Mouse (Mus musculus) kidney, embryonic 14.5 days (tissue): ENCODE data around the gene Myl12a. TPM values are rescaled to one million over a fixed set of nuclear protein-coding genes. Genes with fewer than 3 reads are reported as not detected.

Source experiments
- ATAC-seq: fragments of 200-750 bp; cut with Nextera tagmentation; 2 replicates; pipeline ENCODE4 v1.8.0; 2017; ENCODE audit warnings: moderate number of reproducible peaks, mild to moderate bottlenecking, moderate TSS enrichment, moderate library complexity; ENCODE audit not compliant: low FRiP score, low TSS enrichment
- H3K27ac ChIP-seq: fragments of 300-500 bp; sonication (generic); 2 replicates; pipeline ENCODE4 v1.5.1; 2014; ENCODE audit warnings: low read depth, mild to moderate bottlenecking, low read length, moderate library complexity, mixed read lengths
- H3K27me3 ChIP-seq: fragments of 300-500 bp; sonication (generic); 2 replicates; pipeline ENCODE4 v1.6.1; 2014; ENCODE audit warnings: mild to moderate bottlenecking, low read length; ENCODE audit not compliant: control insufficient read depth, insufficient read depth
- H3K36me3 ChIP-seq: fragments of 300-500 bp; sonication (generic); 2 replicates; pipeline ENCODE4 v1.6.1; 2014; ENCODE audit warnings: low read length, mixed read lengths; ENCODE audit not compliant: control insufficient read depth, insufficient read depth
- H3K4me1 ChIP-seq: fragments of 300-500 bp; sonication (generic); 2 replicates; pipeline ENCODE4 v1.6.1; 2014; ENCODE audit warnings: low read length, mixed read lengths; ENCODE audit not compliant: control insufficient read depth, insufficient read depth
- H3K4me2 ChIP-seq: fragments of 300-500 bp; sonication (generic); replicated peaks from 2 replicates; pipeline ENCODE4 v1.6.1; 2014; ENCODE audit warnings: low read depth, mild to moderate bottlenecking, low read length
- H3K4me3 ChIP-seq: fragments of 300-500 bp; sonication (generic); 2 replicates; pipeline ENCODE4 v1.5.1; 2014; ENCODE audit warnings: mild to moderate bottlenecking, low read length
- H3K9ac ChIP-seq: fragments of 300-500 bp; sonication (generic); 2 replicates; pipeline ENCODE4 v1.6.1; 2014; ENCODE audit warnings: low read depth, mild to moderate bottlenecking, low read length, moderate library complexity
- H3K9me3 ChIP-seq: fragments of 300-500 bp; sonication (generic); 2 replicates; pipeline ENCODE4 v1.6.1; 2016; ENCODE audit warnings: low read length; ENCODE audit not compliant: control insufficient read depth
- WGBS: fragments of 180-500 bp; shearing (Covaris S2); extraction: QIAGEN DNeasy Blood & Tissue Kit; methylation state at CpG from one replicate; pipeline ENCODE4 v1.1.7; 2014; 5-methylcytosine and 5-hydroxymethylcytosine counted together
- polyA plus RNA-seq: library from polyadenylated mRNA; unstranded; fragments of >200 nt; fragmentation: Nextera tagmentation; extraction: Ambion mirVana; gene quantifications from 2 replicates; pipeline ENCODE4 v1.2.1, GENCODE M21; 2014

The Myl12a gene
- polyA plus RNA-seq, 1 experiment from 2014 or later = 648 TPM

DNA sequence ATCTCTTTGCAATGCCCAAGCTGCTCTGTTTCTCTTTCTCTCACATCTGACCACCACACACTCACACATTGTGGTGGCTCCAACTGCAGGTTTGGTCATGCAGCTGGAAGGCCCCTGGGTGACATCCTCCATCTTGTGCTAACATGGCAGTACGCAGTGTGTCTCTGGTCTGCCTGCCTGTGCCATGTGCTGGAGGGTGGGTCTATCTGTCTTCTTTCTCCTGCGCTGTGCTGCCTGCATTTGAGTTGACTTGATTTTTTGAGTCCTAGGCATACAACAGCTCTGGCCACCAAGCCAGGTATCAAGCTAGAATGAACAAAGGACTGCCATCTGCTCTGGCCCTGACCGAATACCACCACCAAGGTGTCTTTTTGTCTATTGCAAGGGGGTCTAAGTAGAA lies 15.5 kb upstream of the Myl12a start:
- Histone ChIP-seq H3K27me3 (no peaks in the 10 kb centered on the region), H3K27ac (no peak overlapping the region), H3K4me1 (peaks cover 15% of the 10 kb centered on the region), H3K9ac (no peak overlapping the region), H3K9me3 (no peaks in the 10 kb centered on the region), H3K36me3 (no peaks in the 10 kb centered on the region), H3K4me3 (no peak overlapping the region), H3K4me2 (no peak overlapping the region)
- 97% methylated on average over 3 of the region's 3 CpGs for WGBS
- no peak for ATAC-seq

DNA sequence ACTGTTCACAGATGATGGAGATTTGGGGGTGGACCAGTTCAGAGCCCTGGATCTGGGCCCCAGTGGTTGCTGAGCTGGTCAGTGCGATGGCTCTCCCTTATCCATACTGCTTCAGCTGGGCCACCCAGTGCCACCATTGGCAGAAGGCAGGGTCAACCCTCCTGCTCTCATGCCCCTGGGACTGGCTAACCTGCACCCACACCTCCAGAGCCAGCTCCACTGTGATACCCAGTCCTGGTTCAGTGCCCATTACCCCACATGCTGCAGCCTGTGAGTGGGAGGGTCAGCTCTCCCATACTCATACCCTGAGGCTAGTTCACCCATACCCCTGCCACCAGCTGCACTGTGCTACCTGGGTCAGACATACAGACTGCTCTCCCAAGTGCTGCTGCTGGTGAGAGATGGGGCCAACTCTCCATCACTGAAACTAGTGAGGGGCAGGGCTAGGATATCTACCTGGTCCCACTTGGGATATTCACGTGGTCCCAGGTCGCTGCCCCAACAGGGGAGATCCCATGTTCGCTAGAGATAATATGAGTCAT lies 14.8 kb upstream of the Myl12a start:
- ATAC-seq = no peak
- H3K36me3 ChIP-seq = no peaks in the 10 kb centered on the region
- H3K4me2 ChIP-seq = no peak overlapping the region
- H3K4me1 ChIP-seq = peaks cover 15% of the 10 kb centered on the region
- H3K9ac ChIP-seq = no peak overlapping the region
- 88% methylated on average over 4 of the region's 4 CpGs for WGBS
- H3K27ac ChIP-seq = no peak overlapping the region
- H3K4me3 ChIP-seq = no peak overlapping the region
- H3K27me3 ChIP-seq = no peaks in the 10 kb centered on the region
- H3K9me3 ChIP-seq = no peaks in the 10 kb centered on the region

- no peaks in the 10 kb centered on the region for H3K27me3 ChIP-seq
- H3K36me3 ChIP-seq = no peaks in the 10 kb centered on the region
- no peaks in the 10 kb centered on the region for H3K9me3 ChIP-seq
- H3K4me2 ChIP-seq = no peak overlapping the region
- 53% methylated on average over 5 of the region's 5 CpGs for WGBS
- no peak overlapping the region for H3K9ac ChIP-seq
- no peak for ATAC-seq
- peak overlapping the region; percentile 26; the same call in 1 of the 2 replicates for H3K27ac ChIP-seq
- H3K4me3 ChIP-seq = no peak overlapping the region
- peaks cover 12% of the 10 kb centered on the region for H3K4me1 ChIP-seq
Observed at GRCm38 (mm10) chr17:71014911-71015310, 12.2 kb upstream of the Myl12a start.

GRCm38 (mm10) chr17:71013105-71013504 lies 10.4 kb upstream of the Myl12a start:
- no peak for ATAC-seq
- H3K27ac ChIP-seq = no peak overlapping the region
- H3K4me1 ChIP-seq = peaks cover 4% of the 10 kb centered on the region; the same call in 1 of the 2 replicates
- H3K4me2 ChIP-seq = no peak overlapping the region
- no peak overlapping the region for H3K4me3 ChIP-seq
- H3K27me3 ChIP-seq = no peaks in the 10 kb centered on the region
- H3K36me3 ChIP-seq = no peaks in the 10 kb centered on the region
- 85% methylated on average over 6 of the region's 6 CpGs for WGBS
- no peaks in the 10 kb centered on the region for H3K9me3 ChIP-seq
- H3K9ac ChIP-seq = no peak overlapping the region

GRCm38 (mm10) chr17:71011931-71012662 lies 9.4 kb upstream of the Myl12a start:
- no peaks in the 10 kb centered on the region for H3K36me3 ChIP-seq
- H3K4me2 ChIP-seq = no peak overlapping the region
- peaks cover 4% of the 10 kb centered on the region; the same call in 1 of the 2 replicates for H3K4me1 ChIP-seq
- H3K4me3 ChIP-seq = no peak overlapping the region
- ATAC-seq = no peak
- H3K9me3 ChIP-seq = no peaks in the 10 kb centered on the region
- 86% methylated on average over 9 of the region's 9 CpGs for WGBS
- no peak overlapping the region for H3K27ac ChIP-seq
- no peak overlapping the region for H3K9ac ChIP-seq
- H3K27me3 ChIP-seq = no peaks in the 10 kb centered on the region

DNA sequence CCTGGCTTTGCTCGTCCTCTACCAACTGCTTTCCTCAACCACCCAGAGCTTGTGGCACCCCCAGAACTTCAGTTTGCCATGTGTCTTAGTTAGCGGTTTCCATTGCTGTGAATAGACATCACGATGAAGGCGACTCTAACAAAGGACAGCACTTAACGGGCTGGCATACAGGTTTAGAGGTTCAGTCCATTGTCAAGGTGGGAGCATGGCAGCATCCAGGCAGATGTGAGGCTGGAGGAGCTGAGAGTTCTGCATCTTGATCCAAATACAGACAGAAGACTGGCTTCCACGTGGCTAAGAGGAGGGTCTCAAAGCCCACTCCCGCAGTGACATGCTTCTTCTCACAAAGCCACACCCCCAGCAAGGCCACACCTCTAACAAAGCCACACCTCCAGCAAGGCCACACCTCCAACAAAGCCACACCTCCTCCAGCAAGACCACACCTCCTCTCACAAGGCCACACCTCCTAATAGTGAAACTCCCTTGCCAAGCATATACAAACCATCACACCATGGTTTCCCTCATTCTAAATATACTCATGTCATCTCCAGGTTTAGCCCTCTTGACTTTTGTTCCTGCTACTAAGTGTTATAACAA lies 8.1 kb upstream of the Myl12a start:
- Histone ChIP-seq H3K9me3 (no peaks in the 10 kb centered on the region), H3K9ac (no peak overlapping the region), H3K27ac (no peak overlapping the region), H3K27me3 (no peaks in the 10 kb centered on the region), H3K4me3 (no peak overlapping the region), H3K4me1 (peaks cover 4% of the 10 kb centered on the region; the same call in 1 of the 2 replicates), H3K4me2 (no peak overlapping the region), H3K36me3 (no peaks in the 10 kb centered on the region)
- WGBS = 64% methylated on average over 7 of the region's 7 CpGs
- no peak for ATAC-seq

DNA sequence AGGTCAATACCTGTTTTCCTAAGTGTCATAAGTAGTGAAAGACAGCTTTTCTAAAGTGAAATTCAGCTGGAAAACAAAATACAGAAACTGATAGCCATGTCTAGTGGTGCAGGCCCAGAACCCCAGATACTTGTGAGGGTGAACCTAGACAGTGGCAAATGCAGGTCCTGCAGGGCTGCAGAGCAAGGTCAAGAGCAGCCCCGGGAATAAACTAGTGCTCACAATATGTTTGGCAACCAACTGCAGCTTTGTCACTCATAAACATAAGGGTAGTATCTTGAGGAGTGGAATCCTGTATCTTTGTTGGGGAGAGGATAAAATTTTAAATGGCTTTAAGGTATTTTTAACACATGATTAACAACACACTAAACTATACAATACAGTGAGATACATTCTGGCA lies 7.1 kb upstream of the Myl12a start:
- Histone ChIP-seq H3K27me3 (no peaks in the 10 kb centered on the region), H3K4me3 (no peak overlapping the region), H3K9me3 (no peaks in the 10 kb centered on the region), H3K9ac (no peak overlapping the region), H3K4me2 (no peak overlapping the region), H3K36me3 (no peaks in the 10 kb centered on the region), H3K27ac (no peak overlapping the region), H3K4me1 (no peaks in the 10 kb centered on the region; the same call in 1 of the 2 replicates)
- WGBS = 79% methylated on average over 1 of the region's 1 CpGs
- ATAC-seq = no peak

GRCm38 (mm10) chr17:71008676-71009075 lies 6.0 kb upstream of the Myl12a start:
- Histone ChIP-seq H3K27ac (no peak overlapping the region), H3K9ac (no peak overlapping the region), H3K27me3 (no peaks in the 10 kb centered on the region), H3K4me2 (no peak overlapping the region), H3K4me1 (no peaks in the 10 kb centered on the region), H3K36me3 (no peaks in the 10 kb centered on the region), H3K4me3 (no peak overlapping the region), H3K9me3 (no peaks in the 10 kb centered on the region)
- ATAC-seq = no peak
- 73% methylated on average over 3 of the region's 3 CpGs for WGBS

- 89% methylated on average over 5 of the region's 5 CpGs for WGBS
Observed at GRCm38 (mm10) chr17:71006976-71007375, 4.3 kb upstream of the Myl12a start.

More at GRCm38 (mm10) chr17:71006976-71007375, 4.3 kb upstream of the Myl12a start:
- no peaks in the 10 kb centered on the region for H3K27me3 ChIP-seq
- ATAC-seq = no peak
- H3K36me3 ChIP-seq = no peaks in the 10 kb centered on the region
- H3K4me2 ChIP-seq = no peak overlapping the region
- H3K4me3 ChIP-seq = no peak overlapping the region
- no peak overlapping the region for H3K27ac ChIP-seq
- H3K9me3 ChIP-seq = no peaks in the 10 kb centered on the region
- H3K9ac ChIP-seq = no peak overlapping the region
- peaks cover 7% of the 10 kb centered on the region; the same call in 1 of the 2 replicates for H3K4me1 ChIP-seq
